Mouse (Mus musculus): Measurements from ENCODE around the gene Wdr11.

Gene Wdr11

GRCm38 (mm10) chr7:129591371-129592131, at the start of gene Wdr11:
Gene Wdr11, plus strand, starts transcription at chr7:129591863.
- peak; percentile 86 to 96 for DNase-seq (ENCODE audit: inconsistent age in 2 of 2, low spot score in 1 of 2)

GRCm38 (mm10) chr7:129567541-129567940, 24.1 kb upstream of the Wdr11 start:
- peak in 1 of 2 experiments; percentile 62 for DNase-seq (ENCODE audit: inconsistent age in 2 of 2, low spot score in 1 of 2)

- no peak for DNase-seq (ENCODE audit: inconsistent age in 2 of 2, low spot score in 1 of 2)
Measured at GRCm38 (mm10) chr7:129568338-129568737, 23.3 kb upstream of the Wdr11 start.

DNA sequence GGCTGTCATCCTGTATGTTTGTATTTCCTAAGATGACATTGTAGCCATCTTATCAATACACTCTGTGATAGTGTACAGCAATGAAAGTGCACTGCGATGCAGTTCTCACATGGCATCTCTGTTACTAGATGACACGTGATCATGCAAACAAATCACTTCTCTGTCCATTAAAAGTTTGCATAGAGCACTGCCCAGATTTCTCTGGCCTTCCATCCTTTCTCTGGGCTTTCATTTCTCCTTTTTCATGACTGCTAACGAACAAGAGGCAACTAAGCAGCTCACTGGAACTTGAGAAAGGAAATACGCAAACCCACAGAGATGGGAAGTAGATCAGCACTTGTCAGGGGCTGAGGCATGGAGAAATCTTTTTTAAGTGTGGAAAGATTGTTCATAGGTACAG, 17.2 kb upstream of the Wdr11 start:
- no peak for DNase-seq (ENCODE audit: inconsistent age in 2 of 2, low spot score in 1 of 2)

DNA sequence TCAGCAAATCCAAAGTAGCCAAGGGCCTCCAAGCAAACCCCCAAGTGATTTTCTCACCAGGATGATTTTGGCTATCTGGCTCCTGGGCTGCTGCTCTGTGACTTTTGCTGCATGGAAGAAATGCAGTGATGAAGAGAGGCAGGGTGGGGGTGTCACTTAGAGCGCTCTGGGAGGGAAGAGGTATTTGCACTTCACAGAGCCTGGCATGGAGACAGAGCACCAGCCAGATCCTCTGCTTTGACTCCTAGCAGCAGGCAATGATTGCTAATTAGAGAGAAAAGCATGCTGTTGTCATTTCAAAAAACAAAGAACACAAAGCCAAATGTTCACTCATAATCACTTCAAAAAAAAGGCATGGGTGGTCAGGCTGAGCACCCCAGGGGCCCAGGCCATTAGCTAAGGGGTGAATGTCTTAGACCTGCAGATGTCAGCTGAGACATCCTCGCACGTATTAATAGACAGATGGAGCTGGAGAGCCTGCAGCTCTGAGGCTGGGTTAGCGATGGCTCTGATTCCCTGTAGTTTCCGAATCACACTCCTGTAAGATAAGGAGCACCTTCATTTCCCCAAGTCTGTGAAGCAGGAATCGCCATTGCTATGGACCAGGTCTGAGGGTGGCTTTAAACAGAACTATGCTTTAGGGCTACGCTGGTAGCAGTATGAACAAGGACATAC, 16.4 kb upstream of the Wdr11 start:
- DNase-seq (ENCODE audit: inconsistent age in 2 of 2, low spot score in 1 of 2), result no peak

DNA sequence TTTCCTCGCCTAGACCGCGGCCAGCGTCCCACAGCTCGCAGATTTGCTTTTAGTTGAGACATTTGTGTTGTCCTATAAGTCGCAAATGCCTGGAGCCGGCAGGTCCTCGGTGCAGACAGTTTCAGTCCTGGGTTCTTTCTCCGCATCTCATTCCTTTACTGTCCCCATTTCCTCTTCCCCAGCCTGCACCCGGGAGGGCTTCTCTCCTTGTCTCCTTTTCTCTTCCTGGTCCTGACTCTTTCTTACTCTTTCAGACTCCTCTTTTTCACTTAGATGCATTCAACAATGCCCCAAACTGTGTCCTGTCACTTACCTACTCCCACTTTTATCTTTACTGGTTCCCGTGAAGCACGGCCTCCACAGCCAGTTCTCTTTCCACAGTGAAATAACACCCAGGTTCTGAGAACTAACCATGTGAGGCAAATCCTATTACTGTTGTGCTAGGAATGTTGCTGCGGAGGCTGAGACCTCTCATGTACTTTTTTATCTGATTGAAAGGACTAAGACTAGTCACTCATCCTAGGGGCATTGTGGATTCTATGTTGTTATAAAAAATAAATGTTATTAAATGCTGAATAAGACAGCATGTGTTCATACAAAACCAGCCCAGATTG, 576 bp downstream of the Wdr11 start:
- DNase-seq (ENCODE audit: inconsistent age in 2 of 2, low spot score in 1 of 2), result no peak

DNA sequence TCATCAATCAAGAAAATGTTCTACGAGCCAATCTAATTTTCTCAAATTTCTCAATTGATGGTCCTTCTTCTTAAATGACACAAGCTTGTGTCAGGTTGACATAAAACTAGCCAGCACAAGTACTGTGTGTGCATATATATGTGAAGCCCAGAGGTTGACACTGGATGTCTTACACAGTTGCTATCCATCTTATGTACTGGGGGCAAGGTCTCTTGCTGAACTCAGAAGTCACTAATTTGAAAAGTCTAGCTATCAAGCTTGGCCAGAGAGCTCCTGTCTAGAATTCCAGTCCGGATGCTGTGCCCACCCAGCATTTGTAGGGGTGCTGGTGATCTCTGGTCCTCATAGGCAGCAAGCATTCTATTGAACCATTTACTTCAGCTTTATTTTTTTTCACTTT, 5.5 kb downstream of the Wdr11 start:
- DNase-seq (ENCODE audit: inconsistent age in 2 of 2, low spot score in 1 of 2), result no peak

DNA sequence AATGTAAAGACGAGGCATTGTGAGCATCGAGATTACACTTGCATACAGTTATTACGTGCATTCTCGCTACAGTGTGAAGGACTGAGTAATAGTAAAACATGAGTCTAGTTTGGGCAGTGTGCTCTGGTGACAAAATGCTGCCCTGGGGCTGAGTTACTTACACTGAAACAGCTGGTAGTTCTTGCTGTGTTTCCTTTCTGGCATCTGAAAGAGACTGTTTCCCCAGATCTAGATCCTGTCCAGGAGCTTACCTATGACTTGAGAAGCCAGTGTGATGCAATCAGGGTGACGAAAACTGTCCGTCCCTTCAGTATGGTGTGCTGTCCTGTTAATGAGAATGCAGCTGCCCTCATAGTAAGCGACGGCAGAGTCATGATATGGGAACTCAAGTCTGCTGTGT, 14.6 kb downstream of the Wdr11 start:
- no peak for DNase-seq (ENCODE audit: inconsistent age in 2 of 2, low spot score in 1 of 2)

GRCm38 (mm10) chr7:129621141-129621540, 29.5 kb downstream of the Wdr11 start:
- DNase-seq (ENCODE audit: inconsistent age in 2 of 2, low spot score in 1 of 2), result peak; percentile 33 to 72

GRCm38 (mm10) chr7:129630351-129630750, 38.7 kb downstream of the Wdr11 start:
- no peak for DNase-seq (ENCODE audit: inconsistent age in 2 of 2, low spot score in 1 of 2)

DNA sequence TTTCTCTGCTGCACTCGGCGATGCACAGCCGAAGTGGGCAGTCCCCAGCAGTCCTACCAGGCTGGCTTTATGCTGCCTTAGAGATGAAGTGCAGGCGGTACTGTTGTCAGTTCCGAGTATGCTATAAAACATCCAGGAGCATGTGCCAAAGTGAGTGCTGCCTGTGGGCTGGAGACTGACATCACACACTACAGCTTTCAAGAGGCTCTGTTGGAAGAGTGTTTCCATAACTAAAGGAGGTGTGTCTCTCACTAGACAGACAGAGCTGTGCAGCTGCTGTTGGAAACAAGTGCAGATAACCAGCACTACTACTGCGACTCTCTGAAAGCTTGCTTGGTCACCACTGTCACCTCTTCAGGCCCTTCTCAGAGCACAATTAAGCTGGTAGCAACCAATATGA, 39.8 kb downstream of the Wdr11 start:
- DNase-seq (ENCODE audit: inconsistent age in 2 of 2, low spot score in 1 of 2), result no peak

DNA sequence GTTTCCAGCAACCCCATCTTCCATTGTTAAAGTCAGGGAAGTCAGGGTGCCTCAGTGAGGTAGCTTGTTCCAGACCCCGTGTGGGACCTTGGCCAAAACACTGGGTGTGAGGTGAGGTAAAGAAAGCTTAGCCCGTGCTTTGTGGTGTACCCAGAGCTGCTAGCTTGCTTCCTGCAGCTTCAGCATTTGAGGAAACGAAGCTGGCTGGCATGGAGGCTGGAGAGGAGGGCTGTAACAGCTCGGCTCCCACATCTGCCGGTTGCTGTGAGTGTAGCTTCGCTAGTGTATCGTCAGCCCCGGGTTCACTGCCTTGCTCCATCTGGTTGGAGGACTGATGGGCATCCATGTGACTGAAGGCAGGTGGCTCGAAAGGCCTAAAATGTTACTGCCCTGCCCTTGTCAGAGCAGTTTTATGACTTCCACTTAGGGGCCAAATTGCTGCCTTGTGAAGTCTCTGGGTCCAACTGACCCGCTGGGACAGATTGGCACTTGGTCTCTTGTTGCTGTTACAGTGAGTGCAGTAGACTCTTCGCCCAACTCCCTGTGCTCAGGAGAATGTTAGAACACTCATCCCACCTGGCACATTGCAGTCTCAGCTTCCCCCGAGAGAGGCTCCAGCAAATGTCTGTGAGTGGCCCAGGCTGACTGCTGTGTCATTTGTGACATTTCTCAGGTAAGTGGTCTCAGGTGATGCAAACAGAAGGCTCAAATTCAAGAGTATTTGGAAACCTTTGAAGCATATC, 44.4 kb downstream of the Wdr11 start:
- no peak for DNase-seq (ENCODE audit: inconsistent age in 2 of 2, low spot score in 1 of 2)

- DNase-seq (ENCODE audit: inconsistent age in 2 of 2, low spot score in 1 of 2), result no peak
Measured at GRCm38 (mm10) chr7:129636992-129637391, 45.3 kb downstream of the Wdr11 start.

DNA sequence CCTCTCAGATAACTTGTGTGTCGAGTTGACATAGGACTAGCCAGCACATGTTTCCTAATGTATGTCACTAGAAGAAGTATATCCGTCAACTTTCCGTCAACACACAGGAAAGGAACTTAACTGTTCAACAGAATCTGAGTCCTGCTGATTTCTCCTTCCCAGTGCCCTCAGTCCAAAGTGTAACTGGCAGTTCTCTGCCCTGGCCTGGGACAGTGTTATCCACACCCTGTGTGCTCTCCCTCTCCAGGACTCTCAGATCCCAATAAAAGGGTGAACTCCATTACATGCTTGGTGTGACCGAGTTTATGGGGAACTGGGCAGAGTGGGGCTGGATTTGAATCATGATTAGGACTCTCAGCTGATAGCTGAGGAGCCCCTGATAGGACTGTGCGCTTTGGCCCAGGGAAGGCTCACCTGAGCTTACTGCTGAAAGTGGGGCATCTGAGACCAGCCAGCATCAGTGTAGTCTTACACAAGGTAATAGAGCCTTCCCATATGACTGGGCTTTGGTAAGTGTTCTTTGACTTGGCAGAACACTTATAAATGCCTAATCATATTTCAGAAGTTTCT, 46.3 kb downstream of the Wdr11 start:
- DNase-seq (ENCODE audit: inconsistent age in 2 of 2, low spot score in 1 of 2), result no peak

- no peak for DNase-seq (ENCODE audit: inconsistent age in 2 of 2, low spot score in 1 of 2)
Measured at GRCm38 (mm10) chr7:129639006-129639405, 47.3 kb downstream of the Wdr11 start.

GRCm38 (mm10) chr7:129639833-129640232, 48.2 kb downstream of the Wdr11 start:
- no peak for DNase-seq (ENCODE audit: inconsistent age in 2 of 2, low spot score in 1 of 2)

DNA sequence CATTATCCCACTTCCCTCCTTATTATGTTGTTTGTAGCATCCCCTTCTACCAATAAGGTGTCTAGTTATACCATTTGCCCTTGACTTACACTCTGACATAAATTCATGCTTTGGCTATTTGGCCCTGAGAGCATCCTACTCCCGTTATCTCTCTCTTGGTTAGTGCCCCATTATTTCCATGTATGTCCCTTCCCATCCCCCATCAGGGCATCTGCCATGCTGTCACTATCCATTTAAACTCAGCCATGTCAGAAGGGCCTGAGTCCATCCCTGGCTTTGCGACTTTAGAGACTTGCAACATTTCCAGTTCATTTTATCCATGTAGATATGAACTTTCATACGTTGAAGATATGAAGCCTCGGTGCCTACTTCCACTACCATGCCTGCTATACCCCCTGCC, 51.6 kb downstream of the Wdr11 start:
- DNase-seq (ENCODE audit: inconsistent age in 2 of 2, low spot score in 1 of 2), result no peak

- no peak for DNase-seq (ENCODE audit: inconsistent age in 2 of 2, low spot score in 1 of 2)
Measured at GRCm38 (mm10) chr7:129647798-129648197, 56.1 kb downstream of the Wdr11 start.

DNA sequence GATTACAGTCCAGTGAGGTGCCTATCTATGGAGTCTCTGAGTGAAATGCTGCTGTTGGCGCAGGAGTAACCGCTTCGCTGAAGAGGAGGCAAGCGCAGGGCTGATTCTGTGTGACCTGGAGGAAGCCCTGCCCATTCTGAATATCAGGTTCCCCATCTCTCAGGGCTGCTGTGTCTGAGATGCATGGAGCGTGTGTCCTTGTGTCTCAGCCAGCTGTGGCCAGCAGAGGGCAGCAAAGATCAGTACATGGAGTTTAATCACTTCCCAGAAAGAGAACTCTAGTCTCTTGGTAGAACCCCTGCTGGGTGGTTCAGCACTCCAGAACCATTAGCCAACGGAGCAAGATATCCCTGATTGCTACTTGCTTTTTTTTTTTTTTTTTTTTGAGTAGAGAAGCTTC, 57.3 kb downstream of the Wdr11 start:
- peak; percentile 86 to 94 for DNase-seq (ENCODE audit: inconsistent age in 2 of 2, low spot score in 1 of 2)

- peak; percentile 27 to 43 for DNase-seq (ENCODE audit: inconsistent age in 2 of 2, low spot score in 1 of 2)
Measured at GRCm38 (mm10) chr7:129650717-129651116, 59.1 kb downstream of the Wdr11 start.

- peak in 1 of 2 experiments; percentile 47 for DNase-seq (ENCODE audit: inconsistent age in 2 of 2, low spot score in 1 of 2)
Measured at GRCm38 (mm10) chr7:129651781-129652180, 60.1 kb downstream of the Wdr11 start.
